Mouse (Mus musculus) 3134 (cell line): ENCODE measurements around the gene 4930404N11Rik.

ENCODE experiments used
- DNase-seq: peaks from one replicate; pipeline ENCODE4 v3.0.0-alpha.2; 2011; ENCODE audit warnings: low spot score; ENCODE audit not compliant: insufficient read length; ENCODE audit errors: extremely low read depth

Gene 4930404N11Rik

GRCm38 (mm10) chr10:81365672-81366476, at the start of gene 4930404N11Rik:
4930404N11Rik (minus strand) TSS chr10:81365816.
- DNase-seq, result peak; percentile 57

DNA sequence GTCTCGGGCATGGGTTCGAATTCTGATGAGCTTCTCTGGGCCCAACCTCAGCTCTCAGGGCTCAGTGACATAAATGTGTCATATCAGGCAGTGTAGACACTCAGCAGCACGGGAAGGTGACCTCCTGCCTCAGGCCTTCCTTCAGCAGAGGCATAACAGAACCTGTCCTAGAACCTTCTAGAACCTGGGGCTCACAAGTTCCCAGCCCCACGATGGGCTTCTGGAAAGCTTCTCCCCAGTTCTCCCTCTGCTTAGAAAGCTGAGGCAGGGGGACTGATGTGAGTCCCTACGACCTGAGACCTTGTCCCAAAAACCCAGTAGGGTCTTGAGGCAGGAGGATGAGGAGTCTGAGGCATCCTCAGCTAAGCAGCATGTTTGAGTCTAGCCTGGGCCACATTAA, 49.5 kb upstream of the 4930404N11Rik start:
- no peak for DNase-seq

DNA sequence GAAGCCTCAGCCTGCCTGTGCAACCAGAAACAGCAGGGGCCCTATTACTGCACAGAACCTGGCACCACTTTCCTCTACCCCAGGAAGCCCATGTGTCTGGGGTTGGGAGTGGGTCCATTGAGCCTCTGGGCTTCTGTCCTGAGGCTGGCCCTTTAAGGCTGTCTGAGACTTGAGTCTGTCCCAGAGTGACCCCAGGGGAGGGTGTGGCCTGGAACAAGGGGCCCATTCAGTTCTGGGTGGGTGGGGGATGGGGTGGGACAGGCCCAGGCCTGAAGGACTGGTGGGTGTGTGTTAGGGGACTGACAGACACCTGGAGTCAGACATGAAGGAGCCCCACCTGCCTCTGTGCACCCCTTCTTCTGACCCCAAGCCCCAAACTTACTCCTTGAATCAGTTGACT, 49.1 kb upstream of the 4930404N11Rik start:
- no peak for DNase-seq

GRCm38 (mm10) chr10:81413310-81414261, 48.0 kb upstream of the 4930404N11Rik start:
- DNase-seq, result no peak

GRCm38 (mm10) chr10:81412586-81413309, 47.1 kb upstream of the 4930404N11Rik start:
- no peak for DNase-seq

GRCm38 (mm10) chr10:81411471-81412400, 46.1 kb upstream of the 4930404N11Rik start:
- DNase-seq, result peak; percentile 97

- no peak for DNase-seq
These were observed 45.4 kb upstream of the 4930404N11Rik start for GRCm38 (mm10) chr10:81410981-81411380.

GRCm38 (mm10) chr10:81410350-81410749, 44.7 kb upstream of the 4930404N11Rik start:
- DNase-seq, result peak; percentile 59

GRCm38 (mm10) chr10:81409330-81409729, 43.7 kb upstream of the 4930404N11Rik start:
- DNase-seq, result peak; percentile 64

DNA sequence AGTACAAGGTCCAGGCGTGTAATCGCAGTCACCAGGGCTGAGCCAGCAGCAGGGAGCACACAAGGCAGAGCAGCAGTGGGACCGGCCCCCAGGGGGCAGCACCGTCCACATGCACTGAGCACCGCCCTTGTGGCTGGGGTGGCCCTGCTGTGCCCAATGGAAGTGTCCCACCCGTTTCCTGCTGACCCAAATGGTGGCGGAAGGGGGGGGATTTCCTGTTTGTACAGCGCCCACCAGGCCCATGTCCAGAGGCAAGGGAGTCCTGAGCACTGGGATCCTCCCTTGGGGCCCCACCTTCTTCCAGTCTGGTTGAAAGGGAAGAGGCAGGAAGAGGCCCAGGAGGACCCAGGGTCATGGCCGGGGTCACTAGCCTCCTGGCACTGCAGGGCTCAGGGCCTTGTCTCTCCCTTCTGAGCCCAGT, 43.3 kb upstream of the 4930404N11Rik start:
- peak; percentile 88 for DNase-seq

GRCm38 (mm10) chr10:81408424-81408729, 42.8 kb upstream of the 4930404N11Rik start:
- no peak for DNase-seq

- DNase-seq, result peak; percentile 88
These were observed 42.2 kb upstream of the 4930404N11Rik start for GRCm38 (mm10) chr10:81407539-81408423.

DNA sequence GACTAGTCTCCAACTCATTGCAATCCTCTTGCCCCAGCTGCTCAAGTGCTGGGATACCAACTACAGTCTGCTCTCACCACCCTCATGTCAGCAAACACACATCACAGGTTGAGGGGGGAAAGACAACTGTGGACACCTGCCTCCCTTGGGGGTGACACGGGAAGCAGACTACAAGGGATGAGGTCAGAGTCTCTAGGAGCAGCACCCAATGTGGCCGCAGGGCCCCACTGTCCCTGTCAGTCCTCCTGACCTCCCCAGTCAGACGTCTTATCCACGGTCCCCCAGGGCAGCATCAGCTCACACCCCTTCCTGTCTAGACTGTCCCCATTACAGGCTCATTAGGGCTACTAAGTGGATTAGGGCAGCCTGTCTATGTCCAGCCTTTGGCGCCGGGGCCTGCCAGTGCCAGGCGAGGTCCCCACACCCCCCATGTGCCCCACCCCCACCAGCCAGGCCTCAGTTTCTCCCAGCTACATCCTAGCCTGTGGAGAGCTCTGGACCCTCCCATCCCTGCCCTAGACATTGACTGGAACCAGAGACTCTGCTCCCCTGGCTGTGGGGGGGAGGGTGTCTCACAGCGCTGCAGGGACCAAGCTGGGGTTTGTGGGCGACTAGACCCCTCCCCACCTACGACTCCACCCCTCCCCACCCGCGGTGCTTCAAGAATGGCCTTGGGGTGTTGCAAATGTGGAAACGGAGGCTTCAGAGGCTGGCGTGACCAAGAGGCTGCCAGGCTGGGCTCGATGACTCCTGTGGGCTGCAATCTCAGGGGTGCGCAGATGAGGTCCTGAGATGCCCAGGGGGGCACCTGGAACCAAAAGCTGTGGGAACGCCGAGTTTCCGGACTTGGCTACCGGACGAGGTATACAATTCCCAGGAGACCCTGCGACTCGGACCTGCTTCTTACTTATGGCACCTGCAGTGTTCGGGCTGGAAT, 41.2 kb upstream of the 4930404N11Rik start:
- DNase-seq, result no peak

GRCm38 (mm10) chr10:81405588-81406201, 40.1 kb upstream of the 4930404N11Rik start:
- DNase-seq, result peak; percentile 42

- DNase-seq, result no peak
These were observed 39.1 kb upstream of the 4930404N11Rik start for GRCm38 (mm10) chr10:81404720-81405119.

GRCm38 (mm10) chr10:81404082-81404481, 38.5 kb upstream of the 4930404N11Rik start:
- DNase-seq, result no peak

DNA sequence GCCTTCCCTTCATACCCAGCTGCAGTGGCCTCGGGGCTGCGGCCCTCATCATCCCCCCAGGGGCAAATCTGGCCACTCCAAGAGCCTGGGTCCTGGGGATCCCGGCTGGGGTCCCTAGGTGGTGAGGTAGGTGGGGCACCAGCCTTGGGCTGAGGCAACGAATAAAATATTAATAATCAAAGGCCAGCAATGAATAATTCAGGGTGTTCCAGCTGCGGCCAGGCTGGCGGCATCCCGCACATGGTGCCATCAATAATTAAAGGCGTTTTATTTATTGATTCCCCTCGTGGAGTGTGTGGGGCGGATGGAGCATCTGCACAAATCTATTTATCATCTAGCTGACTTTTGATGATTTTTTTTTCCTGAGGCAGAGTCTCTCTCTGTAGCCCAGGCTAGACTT, 37.9 kb upstream of the 4930404N11Rik start:
- DNase-seq, result no peak
